Mouse (Mus musculus): ENCODE data around the gene Usp32.

The Usp32 gene

GRCm38 (mm10) chr11:84948526-84948925 is 191.4 kb downstream of the Usp32 start:
- no peak for DNase-seq (ENCODE audit: low read depth, low spot score)

DNA sequence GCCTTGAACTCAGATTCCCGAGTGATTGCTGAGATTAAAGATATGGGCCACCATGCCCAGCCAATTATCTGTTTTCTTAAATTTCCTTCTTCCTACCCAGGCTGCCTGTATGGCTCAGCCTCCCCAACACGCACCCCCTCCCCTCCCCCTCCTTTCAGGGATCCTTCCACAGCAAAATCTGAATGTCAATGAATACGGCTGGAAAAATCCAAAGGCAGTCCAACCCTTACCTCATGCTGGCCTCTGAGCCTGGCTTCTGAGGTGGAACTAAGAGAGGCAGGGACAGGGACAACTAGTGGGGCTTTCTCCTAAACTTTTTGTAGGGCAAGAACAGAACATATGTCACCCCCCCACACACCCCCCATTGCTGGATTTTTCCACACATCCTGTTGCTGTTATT is 191.8 kb downstream of the Usp32 start:
- DNase-seq (ENCODE audit: low read depth, low spot score) = no peak

GRCm38 (mm10) chr11:84947206-84947605 is 192.8 kb downstream of the Usp32 start:
- DNase-seq (ENCODE audit: low read depth, low spot score) = no peak

DNA sequence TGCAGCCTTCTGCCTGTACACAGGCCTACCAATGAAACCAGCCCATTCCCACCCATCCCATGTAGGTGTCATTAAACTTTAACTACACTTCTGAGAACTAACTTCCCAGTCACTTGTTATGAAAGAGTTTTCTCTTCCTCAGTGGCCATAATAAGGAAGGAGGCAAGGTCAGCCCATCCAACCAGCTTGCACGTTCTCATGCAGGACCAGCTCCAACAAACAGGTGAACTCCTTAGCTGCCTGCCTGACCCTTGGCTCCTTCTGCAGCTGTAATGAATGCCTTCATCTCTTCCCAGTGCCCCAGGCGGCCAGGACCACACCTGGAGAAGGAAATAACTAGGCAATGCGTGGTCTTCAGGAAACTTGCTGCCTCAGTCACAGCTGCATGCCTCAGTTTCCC is 194.1 kb downstream of the Usp32 start:
- DNase-seq (ENCODE audit: low read depth, low spot score) = no peak

- DNase-seq (ENCODE audit: low read depth, low spot score) = no peak
These were observed 195.1 kb downstream of the Usp32 start for GRCm38 (mm10) chr11:84944639-84945435.

GRCm38 (mm10) chr11:84943948-84944347 is 196.0 kb downstream of the Usp32 start:
- DNase-seq (ENCODE audit: low read depth, low spot score) = no peak

GRCm38 (mm10) chr11:84940140-84940539 is 199.8 kb downstream of the Usp32 start:
- no peak for DNase-seq (ENCODE audit: low read depth, low spot score)

- DNase-seq (ENCODE audit: low read depth, low spot score) = no peak
These were observed 200.4 kb downstream of the Usp32 start for GRCm38 (mm10) chr11:84939508-84940053.
